Mouse (Mus musculus) myocyte (in vitro differentiated cells): ENCODE measurements around the gene Add2. TPM values are rescaled to one million over a fixed set of nuclear protein-coding genes. Genes with fewer than 3 reads are reported as not detected.
A peak's percentile ranks its signal among the peaks of the same experiment; 100 is the strongest.

Experiments
- H3K27me3 ChIP-seq: one replicate; pipeline ENCODE4 v1.6.1; 2011; ENCODE audit not compliant: control insufficient read depth, insufficient read depth, insufficient read length
- H3K36me3 ChIP-seq: one replicate; pipeline ENCODE4 v1.6.1; 2011; ENCODE audit not compliant: control insufficient read depth, insufficient read depth
- H3K4me2 ChIP-seq: one replicate; pipeline ENCODE4 v1.6.1; 2011; ENCODE audit warnings: low read depth, control low read depth
- H3K4me3 ChIP-seq: one replicate; pipeline ENCODE4 v1.5.1; 2011; ENCODE audit warnings: mild to moderate bottlenecking, control low read depth, moderate library complexity
- H3K79me2 ChIP-seq: one replicate; pipeline ENCODE4 v1.6.1; 2011; ENCODE audit not compliant: control insufficient read depth, insufficient read depth
- H3ac ChIP-seq: one replicate; pipeline ENCODE4 v1.6.1; 2011; ENCODE audit not compliant: control insufficient read depth, insufficient read length
- CEBPB ChIP-seq: IDR thresholded peaks from 2 replicates; pipeline ENCODE4 v1.6.1; 2011; ENCODE audit warnings: mild to moderate bottlenecking, moderate library complexity; ENCODE audit not compliant: poor library complexity, insufficient read depth, severe bottlenecking
- E2F4 ChIP-seq: IDR thresholded peaks from one replicate; pipeline ENCODE4 v1.6.1; 2011; ENCODE audit warnings: mild to moderate bottlenecking, control low read depth, moderate library complexity; ENCODE audit not compliant: insufficient read depth
- MAX ChIP-seq: IDR thresholded peaks from one replicate; pipeline ENCODE4 v1.6.1; 2011; ENCODE audit warnings: low read depth, mild to moderate bottlenecking, control low read depth
- MYOD1 ChIP-seq, 3 experiments: IDR thresholded peaks; one replicate each; pipeline ENCODE4 v1.6.1; 2011; ENCODE audit warnings: control low read depth in 2 of 3, low read depth in 2 of 3, mild to moderate bottlenecking in 2 of 3, moderate library complexity in 1 of 3; ENCODE audit not compliant: insufficient read length in 2 of 3, control insufficient read depth in 1 of 3
- MYOG ChIP-seq, 3 experiments: IDR thresholded peaks; one replicate each; pipeline ENCODE4 v1.6.1; 2011; ENCODE audit warnings: control low read depth in 2 of 3, low read depth in 2 of 3, mild to moderate bottlenecking in 2 of 3; ENCODE audit not compliant: insufficient read length in 2 of 3, control insufficient read depth in 1 of 3, insufficient read depth in 1 of 3
- POLR2A ChIP-seq: IDR thresholded peaks from one replicate; pipeline ENCODE4 v1.6.1; 2011; ENCODE audit warnings: low read depth, mild to moderate bottlenecking, control low read depth, moderate library complexity; ENCODE audit not compliant: insufficient read length
- POLR2AphosphoS2 ChIP-seq: IDR thresholded peaks from one replicate; pipeline ENCODE4 v1.6.1; 2011; ENCODE audit warnings: low read depth, control low read depth; ENCODE audit not compliant: insufficient read length
- REST ChIP-seq: IDR thresholded peaks from one replicate; pipeline ENCODE4 v1.6.1; 2011; ENCODE audit warnings: mild to moderate bottlenecking, control low read depth, moderate library complexity; ENCODE audit not compliant: insufficient read depth, insufficient read length
- SRF ChIP-seq: IDR thresholded peaks from one replicate; pipeline ENCODE4 v1.6.1; 2011; ENCODE audit warnings: low read depth; ENCODE audit not compliant: control insufficient read depth, insufficient read length
- TCF12 ChIP-seq: IDR thresholded peaks from one replicate; pipeline ENCODE4 v1.6.1; 2011; ENCODE audit warnings: mild to moderate bottlenecking, control low read depth; ENCODE audit not compliant: poor library complexity, insufficient read depth, severe bottlenecking
- TCF3 ChIP-seq: IDR thresholded peaks from one replicate; pipeline ENCODE4 v1.6.1; 2011; ENCODE audit warnings: low read depth, control low read depth; ENCODE audit not compliant: insufficient read length
- USF1 ChIP-seq: IDR thresholded peaks from one replicate; pipeline ENCODE4 v1.6.1; 2011; ENCODE audit warnings: low read depth, mild to moderate bottlenecking, control low read depth, moderate library complexity
- polyA plus RNA-seq: library from polyadenylated mRNA; unstranded; fragments of >200 nt; fragmentation: generic; extraction: Trizol; gene quantifications from one replicate; pipeline ENCODE4 v1.2.1, GENCODE M21; 2012; ENCODE audit warnings: missing spikeins

Add2 gene
- polyA plus RNA-seq, 1 experiment: 3.6 TPM

GRCm38 (mm10) chr6:86069856-86070255 is 41.4 kb downstream of the Add2 start:
- no peak overlapping the region for H3ac ChIP-seq
- no peaks in the 10 kb centered on the region for H3K36me3 ChIP-seq
- TF ChIP-seq REST (no peak), MAX (no peak), E2F4 (no peak), POLR2AphosphoS2 (no peak), TCF3 (no peak), TCF12 (no peak), CEBPB (no peak), POLR2A (no peak), MYOD1 (IDR thresholded peaks at IDR 0.05; ENCODE audit: control insufficient read depth in 1 of 3, insufficient read length in 2 of 3, low read depth in 2 of 3) (no peak), MYOG (IDR thresholded peaks at IDR 0.05; ENCODE audit: control insufficient read depth in 1 of 3, insufficient read depth in 1 of 3, insufficient read length in 2 of 3, low read depth in 2 of 3) (no peak), SRF (no peak), USF1 (no peak)
- no peak overlapping the region for H3K4me3 ChIP-seq
- H3K4me2 ChIP-seq: no peak overlapping the region
- no peaks in the 10 kb centered on the region for H3K79me2 ChIP-seq
- no peaks in the 10 kb centered on the region for H3K27me3 ChIP-seq

GRCm38 (mm10) chr6:86070277-86070676 is 41.8 kb downstream of the Add2 start:
- TF ChIP-seq USF1 (no peak), SRF (no peak), E2F4 (no peak), REST (no peak), POLR2AphosphoS2 (no peak), MAX (no peak), TCF3 (no peak), MYOD1 (IDR thresholded peaks at IDR 0.05; ENCODE audit: control insufficient read depth in 1 of 3, insufficient read length in 2 of 3, low read depth in 2 of 3) (no peak), CEBPB (no peak), MYOG (IDR thresholded peaks at IDR 0.05; ENCODE audit: control insufficient read depth in 1 of 3, insufficient read depth in 1 of 3, insufficient read length in 2 of 3, low read depth in 2 of 3) (no peak), TCF12 (no peak), POLR2A (no peak)
- H3K36me3 ChIP-seq: no peaks in the 10 kb centered on the region

GRCm38 (mm10) chr6:86073882-86074281 is 45.4 kb downstream of the Add2 start:
- Histone ChIP-seq H3K79me2 (no peaks in the 10 kb centered on the region), H3K4me3 (no peak overlapping the region), H3K4me2 (no peak overlapping the region), H3K27me3 (no peaks in the 10 kb centered on the region), H3ac (no peak overlapping the region), H3K36me3 (no peaks in the 10 kb centered on the region)
- TF ChIP-seq POLR2A (no peak), CEBPB (no peak), TCF3 (no peak), SRF (no peak), TCF12 (no peak), MYOD1 (IDR thresholded peaks at IDR 0.05; ENCODE audit: control insufficient read depth in 1 of 3, insufficient read length in 2 of 3, low read depth in 2 of 3) (no peak), POLR2AphosphoS2 (no peak), MYOG (IDR thresholded peaks at IDR 0.05; ENCODE audit: control insufficient read depth in 1 of 3, insufficient read depth in 1 of 3, insufficient read length in 2 of 3, low read depth in 2 of 3) (no peak), MAX (no peak), E2F4 (no peak), USF1 (no peak), REST (no peak)

More at GRCm38 (mm10) chr6:86070277-86070676, 41.8 kb downstream of the Add2 start:
- Histone ChIP-seq H3K27me3 (no peaks in the 10 kb centered on the region), H3K4me3 (no peak overlapping the region), H3K79me2 (no peaks in the 10 kb centered on the region), H3K4me2 (no peak overlapping the region), H3ac (no peak overlapping the region)

GRCm38 (mm10) chr6:86074538-86075204 is 46.2 kb downstream of the Add2 start:
- peak overlapping the region; percentile 64 for H3K4me2 ChIP-seq
- no peaks in the 10 kb centered on the region for H3K36me3 ChIP-seq
- H3ac ChIP-seq: no peak overlapping the region
- TF ChIP-seq SRF (no peak), MYOG (IDR thresholded peaks at IDR 0.05; ENCODE audit: control insufficient read depth in 1 of 3, insufficient read depth in 1 of 3, insufficient read length in 2 of 3, low read depth in 2 of 3) (no peak), MYOD1 (IDR thresholded peaks at IDR 0.05; ENCODE audit: control insufficient read depth in 1 of 3, insufficient read length in 2 of 3, low read depth in 2 of 3) (peak in 1 of 3 experiments; percentile 32), TCF12 (no peak), E2F4 (no peak), TCF3 (no peak), USF1 (no peak), CEBPB (no peak)
- H3K27me3 ChIP-seq: no peaks in the 10 kb centered on the region
- no peak overlapping the region for H3K4me3 ChIP-seq
- H3K79me2 ChIP-seq: no peaks in the 10 kb centered on the region
